8 mouse cellular contexts compared by ENCODE assay signal in the genomic region with DNA sequence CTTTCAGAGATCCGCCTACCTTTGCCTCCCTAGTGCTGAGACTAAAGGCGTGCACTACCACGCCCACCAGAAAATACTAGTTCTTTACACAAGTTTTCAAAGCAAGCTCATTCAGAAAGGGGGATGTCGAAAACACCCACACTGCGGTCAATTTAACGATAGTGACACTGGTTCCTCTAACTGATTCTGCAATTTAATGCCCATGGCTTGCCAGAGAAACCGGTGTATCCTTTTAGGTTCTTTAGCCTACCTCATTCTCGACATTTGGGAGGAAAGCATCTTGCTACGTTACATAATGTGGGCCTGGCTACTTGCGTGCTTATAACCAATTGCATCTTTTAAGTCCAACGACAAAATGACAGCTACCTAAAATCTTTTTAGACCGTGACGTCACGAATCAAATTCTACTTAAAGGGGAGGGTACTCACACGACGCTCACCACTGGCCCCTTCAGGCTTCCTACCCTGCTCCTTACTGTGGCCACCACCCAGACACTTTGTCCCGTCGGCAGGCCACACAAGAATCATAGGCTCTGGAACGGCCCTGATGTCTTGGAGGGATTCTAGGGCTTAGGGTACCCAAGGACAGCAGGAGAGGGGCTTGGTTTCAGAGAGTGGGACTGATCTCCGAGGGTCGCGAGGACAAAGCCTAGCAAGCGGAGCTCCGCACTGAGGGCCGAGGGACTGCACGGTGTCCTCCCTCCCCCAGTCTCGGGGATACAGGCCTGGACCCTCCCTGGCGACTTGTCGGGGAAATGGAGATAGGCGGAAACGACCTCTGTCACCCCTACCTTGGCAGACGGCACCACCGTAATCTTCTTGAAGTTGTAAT. TPM values are rescaled to one million over a fixed set of nuclear protein-coding genes. Genes with fewer than 3 reads are reported as not detected.
DNase-seq lines count a peak whose midpoint lies in the region; ATAC-seq lines count a peak whose summit lies in the region.

No protein-coding gene starts in this region.

- H3K9me3 ChIP-seq in forebrain, embryonic 12.5 days: no peaks in the 10 kb centered on the region
- H3K9me3 ChIP-seq in liver, embryonic 11.5 days (ENCODE audit: control insufficient read depth, low read length): no peaks in the 10 kb centered on the region
- no peaks in the 10 kb centered on the region for H3K9me3 ChIP-seq in neural tube, embryonic 12.5 days

- peaks cover 10% of the 10 kb centered on the region for H3K36me3 ChIP-seq in forebrain, embryonic 12.5 days (replicated peaks)
- peaks cover 8% of the 10 kb centered on the region; the same call in 1 of the 2 replicates for H3K36me3 ChIP-seq in liver, embryonic 11.5 days (ENCODE audit: control insufficient read depth, insufficient read depth, low read length)
- peaks cover 12% of the 10 kb centered on the region; the same call in 1 of the 2 replicates for H3K36me3 ChIP-seq in neural tube, embryonic 12.5 days

- H3K9ac ChIP-seq in forebrain, embryonic 12.5 days: peak overlapping the region; percentile 84
- H3K9ac ChIP-seq in liver, embryonic 11.5 days (ENCODE audit: low read depth, low read length): peak overlapping the region; percentile 81
- H3K9ac ChIP-seq in neural tube, embryonic 12.5 days: peak overlapping the region; percentile 73

- WGBS in forebrain, embryonic 12.5 days: 4% methylated on average over 33 of the region's 33 CpGs
- 2% methylated on average over 33 of the region's 33 CpGs for WGBS in liver, embryonic 11.5 days
- 4% methylated on average over 33 of the region's 33 CpGs for WGBS in neural tube, embryonic 12.5 days

- no peaks in the 10 kb centered on the region for H3K27me3 ChIP-seq in forebrain, embryonic 12.5 days
- no peaks in the 10 kb centered on the region for H3K27me3 ChIP-seq in liver, embryonic 11.5 days (replicated peaks; ENCODE audit: control insufficient read depth, insufficient read depth, low read length)
- H3K27me3 ChIP-seq in neural tube, embryonic 12.5 days (replicated peaks): no peaks in the 10 kb centered on the region

- peak overlapping the region; percentile 95 for H3K4me3 ChIP-seq in forebrain, embryonic 12.5 days (replicated peaks)
- H3K4me3 ChIP-seq in liver, embryonic 11.5 days (ENCODE audit: low read depth, low read length): peak overlapping the region; percentile 87
- peak overlapping the region; percentile 80 for H3K4me3 ChIP-seq in neural tube, embryonic 12.5 days

- DNase-seq in cerebellum, adult 11 months: peak; percentile 2
- no peak for DNase-seq in cerebellum, adult 9-11 months
- peak; percentile 62 for DNase-seq in retina, embryonic 14.5 days (ENCODE audit: low spot score)
- DNase-seq in retina, postnatal 1 day: no peak
- DNase-seq in liver, embryonic 11.5 days (ENCODE audit: low spot score): no peak
- DNase-seq in urinary bladder, adult 18-20 months (ENCODE audit: low spot score in 2 of 2): no peak

- H3K4me2 ChIP-seq in forebrain, embryonic 12.5 days: peak overlapping the region; percentile 74
- peak overlapping the region; percentile 73 for H3K4me2 ChIP-seq in liver, embryonic 11.5 days
- H3K4me2 ChIP-seq in neural tube, embryonic 12.5 days (replicated peaks): peak overlapping the region; percentile 82

- peaks cover 20% of the 10 kb centered on the region for H3K4me1 ChIP-seq in forebrain, embryonic 12.5 days
- H3K4me1 ChIP-seq in liver, embryonic 11.5 days (replicated peaks; ENCODE audit: control insufficient read depth, insufficient read depth, low read length): peaks cover 12% of the 10 kb centered on the region; the same call in 1 of the 2 replicates
- H3K4me1 ChIP-seq in neural tube, embryonic 12.5 days: peaks cover 10% of the 10 kb centered on the region

- peak overlapping the region; percentile 27; the same call in 1 of the 2 replicates for H3K27ac ChIP-seq in forebrain, embryonic 12.5 days
- peak overlapping the region; percentile 67; the same call in 1 of the 2 replicates for H3K27ac ChIP-seq in liver, embryonic 11.5 days (ENCODE audit: low read depth, low read length)
- H3K27ac ChIP-seq in neural tube, embryonic 12.5 days: no peak overlapping the region

- peak; percentile 83 for ATAC-seq in forebrain, embryonic 12.5 days (ENCODE audit: low FRiP score)
- ATAC-seq in liver, embryonic 11.5 days (replicated peaks; ENCODE audit: low FRiP score): peak; percentile 39
- ATAC-seq in neural tube, embryonic 12.5 days (ENCODE audit: low FRiP score, low read depth): peak; percentile 77

RNA-seq across cellular contexts. Expression of gene Gtpbp4, which starts 0.5 kb away (rescaled TPM):
- 88.1 and 96.2 TPM in 2 replicates for polyA plus RNA-seq in forebrain, embryonic 12.5 days (2016; fragmentation: Nextera tagmentation; extraction: Ambion mirVana)
- polyA plus RNA-seq in liver, embryonic 11.5 days (2014; fragmentation: Nextera tagmentation; extraction: Ambion mirVana): 108 and 109 TPM in 2 replicates
- 81.6 and 82.6 TPM in 2 replicates for polyA plus RNA-seq in neural tube, embryonic 12.5 days (2016; fragmentation: Nextera tagmentation; extraction: Ambion mirVana)

RNA-seq across cellular contexts. Expression of gene Idi2, which starts 42.7 kb away (rescaled TPM):
- not detected in 2 replicates for polyA plus RNA-seq in forebrain, embryonic 12.5 days (2016; fragmentation: Nextera tagmentation; extraction: Ambion mirVana)
- polyA plus RNA-seq in liver, embryonic 11.5 days (2014; fragmentation: Nextera tagmentation; extraction: Ambion mirVana): 0.16 TPM in 1 of 2 replicates, not detected in the other
- polyA plus RNA-seq in neural tube, embryonic 12.5 days (2016; fragmentation: Nextera tagmentation; extraction: Ambion mirVana): 0.11 TPM in 1 of 2 replicates, not detected in the other

RNA-seq across cellular contexts. Expression of gene Gm9745, which starts 47.3 kb away (rescaled TPM):
- polyA plus RNA-seq in forebrain, embryonic 12.5 days (2016; fragmentation: Nextera tagmentation; extraction: Ambion mirVana): not detected in 2 replicates
- polyA plus RNA-seq in liver, embryonic 11.5 days (2014; fragmentation: Nextera tagmentation; extraction: Ambion mirVana): not detected in 2 replicates
- polyA plus RNA-seq in neural tube, embryonic 12.5 days (2016; fragmentation: Nextera tagmentation; extraction: Ambion mirVana): not detected in 2 replicates

Comparison
In these comparisons a context has a peak if more than half of its experiments do, and no peak if none do; other contexts are left out.
1. DNase-seq: peak in cerebellum, adult 11 months (single experiment) and retina, embryonic 14.5 days (single experiment); none in cerebellum, adult 9-11 months (single experiment), retina, postnatal 1 day (single experiment), liver, embryonic 11.5 days (single experiment) and urinary bladder, adult 18-20 months (0 of 2).
2. Peak in every context shown above with its lines, with median percentiles within 50 percentile points of each other: ATAC-seq, H3K4me2 ChIP-seq, H3K4me3 ChIP-seq and H3K9ac ChIP-seq.